Comparison of ENCODE assay signal across 10 mouse cellular contexts in the genomic region with DNA sequence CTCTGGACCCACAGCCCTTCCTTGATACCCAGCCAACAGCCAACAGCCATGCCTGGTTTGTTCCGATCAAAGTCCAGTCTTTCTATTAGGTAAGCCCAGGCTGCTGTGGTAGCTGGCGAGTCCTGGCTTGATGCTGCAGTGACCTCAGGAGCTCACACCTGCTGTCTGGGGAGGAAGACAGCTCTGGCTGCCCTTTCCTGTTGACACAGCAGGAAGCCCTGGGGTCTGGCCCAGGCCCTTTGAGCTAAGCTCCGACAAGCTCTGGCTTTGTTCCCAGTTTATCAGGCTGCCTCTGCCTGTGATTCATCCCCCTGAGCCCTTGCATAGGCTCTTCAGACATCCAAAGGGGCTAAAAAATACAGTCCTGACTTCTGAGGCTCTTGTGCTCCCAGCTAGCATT. TPM values are rescaled to one million over a fixed set of nuclear protein-coding genes. Genes with fewer than 3 reads are reported as not detected.
DNase-seq lines count a peak whose midpoint lies in the region; ATAC-seq and TF ChIP-seq lines count a peak whose summit lies in the region.
"Had no signal": no experiment of that assay in that cellular context is flagged by ENCODE, and none has a peak within 500 bp of the region (broad histone marks: within the 10 kb centered on the region; RNA-seq: fewer than 3 reads in every experiment).

No protein-coding gene starts in this region.

- no peaks in the 10 kb centered on the region for H3K36me3 ChIP-seq in heart, embryonic 14.5 days (ENCODE audit: control insufficient read depth, insufficient read depth, low read length)
- no peaks in the 10 kb centered on the region for H3K36me3 ChIP-seq in midbrain, embryonic 14.5 days (ENCODE audit: control insufficient read depth, insufficient read depth, low read length)
- H3K36me3 ChIP-seq: G1E had no signal

- no peak overlapping the region for H3K9ac ChIP-seq in heart, embryonic 14.5 days (ENCODE audit: low read length)
- H3K9ac ChIP-seq in midbrain, embryonic 14.5 days (replicated peaks; ENCODE audit: low read length), result no peak overlapping the region

- TF ChIP-seq CTCF in cerebellum, adult 2 months (IDR thresholded peaks at IDR 0.05; ENCODE audit: borderline replicate concordance, insufficient read depth, low read depth, low read length), result no peak

- H3K4me2 ChIP-seq in heart, embryonic 14.5 days (ENCODE audit: low read length), result peak overlapping the region; percentile 26
- H3K4me2 ChIP-seq in midbrain, embryonic 14.5 days (ENCODE audit: low read length), result no peak overlapping the region

- WGBS in cerebellum, adult 2 months, result 8% methylated on average over 3 of the region's 3 CpGs
- 18% methylated on average over 3 of the region's 3 CpGs for WGBS in heart, embryonic 14.5 days
- WGBS in midbrain, embryonic 14.5 days, result 36% methylated on average over 3 of the region's 3 CpGs

- no peaks in the 10 kb centered on the region for H3K27me3 ChIP-seq in cerebellum, adult 2 months (ENCODE audit: control insufficient read depth, insufficient read depth, low read length)
- no peaks in the 10 kb centered on the region for H3K27me3 ChIP-seq in heart, embryonic 14.5 days (ENCODE audit: control insufficient read depth, insufficient read depth, low read length)
- H3K27me3 ChIP-seq in midbrain, embryonic 14.5 days (ENCODE audit: control insufficient read depth, insufficient read depth, low read length), result no peaks in the 10 kb centered on the region

- TF ChIP-seq POLR2A in cerebellum, adult 2 months (IDR thresholded peaks at IDR 0.05; ENCODE audit: borderline replicate concordance, insufficient read depth, low read length), result no peak

- H3K27ac ChIP-seq in cerebellum, adult 2 months (ENCODE audit: insufficient read depth, low read length), result no peak overlapping the region
- H3K27ac ChIP-seq in heart, embryonic 14.5 days (replicated peaks in 1 of 2; ENCODE audit: control insufficient read depth in 1 of 2, insufficient read depth in 1 of 2, low read depth in 2 of 2, low read length in 2 of 2), result peak overlapping the region; percentile 51 to 53; a peak in 3 of 4 replicates
- H3K27ac ChIP-seq in midbrain, embryonic 14.5 days (replicated peaks; ENCODE audit: low read depth, low read length), result no peak overlapping the region

- intact Hi-C loops in left cerebral cortex, postnatal 10 days (cut with DNase I), result no loop called here

- no peaks in the 10 kb centered on the region for H3K9me3 ChIP-seq in heart, embryonic 14.5 days (ENCODE audit: control insufficient read depth, low read length)
- H3K9me3 ChIP-seq in midbrain, embryonic 14.5 days (ENCODE audit: control insufficient read depth, low read length), result no peaks in the 10 kb centered on the region
- H3K9me3 ChIP-seq: G1E had no signal

- DNase-seq in left cerebral cortex, postnatal 10 days (ENCODE audit: extremely low spot score in 1 of 2, low spot score in 2 of 2), result peak; percentile 16 to 86
- DNase-seq in left cerebral cortex, adult 9 months (ENCODE audit: low spot score in 2 of 2), result no peak
- peak; percentile 44 to 70 for DNase-seq in cerebellum, adult 2 months
- peak; percentile 83 to 96 for DNase-seq in kidney, postnatal 25 days
- peak; percentile 69 for DNase-seq in midbrain, embryonic 14.5 days
- no peak for DNase-seq in layer of hippocampus, postnatal 14 days (ENCODE audit: low spot score in 2 of 2)
- DNase-seq in right cerebral cortex, postnatal 4 days, result no peak

- peaks cover 7% of the 10 kb centered on the region for H3K4me1 ChIP-seq in cerebellum, adult 2 months (ENCODE audit: control insufficient read depth, insufficient read depth, low read length)
- H3K4me1 ChIP-seq in heart, embryonic 14.5 days (ENCODE audit: control insufficient read depth in 2 of 2, insufficient read depth in 2 of 2, low read length in 2 of 2), result peaks cover 9 to 11% of the 10 kb centered on the region in 2 experiments
- no peaks in the 10 kb centered on the region for H3K4me1 ChIP-seq in midbrain, embryonic 14.5 days (ENCODE audit: control insufficient read depth, insufficient read depth, low read length)

- ATAC-seq in heart, embryonic 14.5 days (ENCODE audit: insufficient number of reproducible peaks, insufficient read depth, low FRiP score, low read depth), result peak; percentile 55
- ATAC-seq in midbrain, embryonic 14.5 days (ENCODE audit: low FRiP score, low TSS enrichment), result no peak

- H3K4me3 ChIP-seq in cerebellum, adult 2 months (replicated peaks; ENCODE audit: insufficient read depth, low read depth, low read length), result no peak overlapping the region
- no peak overlapping the region for H3K4me3 ChIP-seq in heart, embryonic 14.5 days (ENCODE audit: control insufficient read depth in 1 of 2, insufficient read depth in 1 of 2, low read depth in 1 of 2, low read length in 2 of 2)
- H3K4me3 ChIP-seq in midbrain, embryonic 14.5 days (replicated peaks; ENCODE audit: low read depth, low read length), result no peak overlapping the region
- H3K4me3 ChIP-seq: erythroblast, embryonic 14.5 days had no signal

RNA-seq across cellular contexts. Expression of gene Klhl36, which starts 23.5 kb away (rescaled TPM):
- total RNA-seq in left cerebral cortex, postnatal 10 days (2021), result 1 to 10 TPM; 7.3 to 8.2 TPM
- 12.7 and 15.3 TPM in 2 replicates for polyA plus RNA-seq in cerebellum, adult 2 months (2012; rRNA removed)
- 8.8 and 10.6 TPM in 2 replicates for polyA plus RNA-seq in heart, embryonic 14.5 days (2014; fragmentation: Nextera tagmentation; extraction: Ambion mirVana)
- polyA plus RNA-seq in midbrain, embryonic 14.5 days (2014; fragmentation: Nextera tagmentation; extraction: Ambion mirVana), result 14.0 and 18.1 TPM in 2 replicates
- 1 to 10 TPM; 8.2 to 8.4 TPM for total RNA-seq in layer of hippocampus, postnatal 14 days (2021)

RNA-seq across cellular contexts. Expression of gene Usp10, which starts 24.5 kb away (rescaled TPM):
- total RNA-seq in left cerebral cortex, postnatal 10 days (2021), result 100 to 1,000 TPM in 1 of 2 experiments, 10 to 100 TPM in 1; 94.5 to 114 TPM
- polyA plus RNA-seq in cerebellum, adult 2 months (2012; rRNA removed), result 96.4 and 110 TPM in 2 replicates
- 66.9 and 68.0 TPM in 2 replicates for polyA plus RNA-seq in heart, embryonic 14.5 days (2014; fragmentation: Nextera tagmentation; extraction: Ambion mirVana)
- 94.2 and 106 TPM in 2 replicates for polyA plus RNA-seq in midbrain, embryonic 14.5 days (2014; fragmentation: Nextera tagmentation; extraction: Ambion mirVana)
- total RNA-seq in layer of hippocampus, postnatal 14 days (2021), result 10 to 100 TPM; 86.7 to 93.0 TPM

RNA-seq across cellular contexts. Expression of gene Gm20388, which starts 25.0 kb away (rescaled TPM):
- total RNA-seq in left cerebral cortex, postnatal 10 days (2021), result 1 to 10 TPM; 4.4 to 9.0 TPM
- 18.7 and 24.4 TPM in 2 replicates for polyA plus RNA-seq in cerebellum, adult 2 months (2012; rRNA removed)
- not detected in 2 replicates for polyA plus RNA-seq in heart, embryonic 14.5 days (2014; fragmentation: Nextera tagmentation; extraction: Ambion mirVana)
- 4.1 and 4.7 TPM in 2 replicates for polyA plus RNA-seq in midbrain, embryonic 14.5 days (2014; fragmentation: Nextera tagmentation; extraction: Ambion mirVana)
- total RNA-seq in layer of hippocampus, postnatal 14 days (2021), result not detected

RNA-seq across cellular contexts. Expression of gene Cotl1, which starts 45.3 kb away (rescaled TPM):
- 100 to 1,000 TPM in 1 of 2 experiments, 10 to 100 TPM in 1; 96.5 to 100 TPM for total RNA-seq in left cerebral cortex, postnatal 10 days (2021)
- polyA plus RNA-seq in cerebellum, adult 2 months (2012; rRNA removed), result 149 and 156 TPM in 2 replicates
- polyA plus RNA-seq in heart, embryonic 14.5 days (2014; fragmentation: Nextera tagmentation; extraction: Ambion mirVana), result 55.1 and 75.9 TPM in 2 replicates
- polyA plus RNA-seq in midbrain, embryonic 14.5 days (2014; fragmentation: Nextera tagmentation; extraction: Ambion mirVana), result 291 and 381 TPM in 2 replicates
- 100 to 1,000 TPM; 103 to 114 TPM for total RNA-seq in layer of hippocampus, postnatal 14 days (2021)

Comparison
In these comparisons a context has a peak if more than half of its experiments do, and no peak if none do; other contexts are left out.
1. DNase-seq: peak in left cerebral cortex, postnatal 10 days (2 of 2), cerebellum, adult 2 months (2 of 2), kidney, postnatal 25 days (2 of 2) and midbrain, embryonic 14.5 days (single experiment); none in left cerebral cortex, adult 9 months (0 of 2), layer of hippocampus, postnatal 14 days (0 of 2) and right cerebral cortex, postnatal 4 days (single experiment).
2. H3K27ac ChIP-seq: peak in heart, embryonic 14.5 days (2 of 2); none in cerebellum, adult 2 months (single experiment) and midbrain, embryonic 14.5 days (single experiment).